Mouse (Mus musculus): ENCODE measurements at regions not wholly inside any gene's neighbourhood (a gene's known extent, or its start where the extent isn't known, plus 50 kb on each side); places are given as distances from the start of the nearest gene placed in this dataset.

GRCm38 (mm10) chr19:14795910-14796309 lies 198.1 kb upstream of the Tle4 start:
- Histone ChIP-seq H3K27ac (ENCODE audit: insufficient read depth, low read depth, low read length) (no peak overlapping the region), H3K4me3 (ENCODE audit: insufficient read depth, low read length) (no peak overlapping the region), H3K4me1 (ENCODE audit: control insufficient read depth, insufficient read depth, low read length) (no peaks in the 10 kb centered on the region)
- TF ChIP-seq CTCF (IDR thresholded peaks at IDR 0.05; ENCODE audit: low read depth, low read length), result no peak
- TF ChIP-seq POLR2A (IDR thresholded peaks at IDR 0.05; ENCODE audit: borderline replicate concordance, low read depth, low read length), result no peak

- no peak overlapping the region for H3K4me3 ChIP-seq (ENCODE audit: insufficient read depth, low read length)
- no peaks in the 10 kb centered on the region for H3K4me1 ChIP-seq (ENCODE audit: control insufficient read depth, insufficient read depth, low read length)
- TF ChIP-seq CTCF (IDR thresholded peaks at IDR 0.05; ENCODE audit: low read depth, low read length), result no peak
- no peak for TF ChIP-seq POLR2A (IDR thresholded peaks at IDR 0.05; ENCODE audit: borderline replicate concordance, low read depth, low read length)
- no peak overlapping the region for H3K27ac ChIP-seq (ENCODE audit: insufficient read depth, low read depth, low read length)
Observed at GRCm38 (mm10) chr19:14789992-14790391, 192.1 kb upstream of the Tle4 start.

DNA sequence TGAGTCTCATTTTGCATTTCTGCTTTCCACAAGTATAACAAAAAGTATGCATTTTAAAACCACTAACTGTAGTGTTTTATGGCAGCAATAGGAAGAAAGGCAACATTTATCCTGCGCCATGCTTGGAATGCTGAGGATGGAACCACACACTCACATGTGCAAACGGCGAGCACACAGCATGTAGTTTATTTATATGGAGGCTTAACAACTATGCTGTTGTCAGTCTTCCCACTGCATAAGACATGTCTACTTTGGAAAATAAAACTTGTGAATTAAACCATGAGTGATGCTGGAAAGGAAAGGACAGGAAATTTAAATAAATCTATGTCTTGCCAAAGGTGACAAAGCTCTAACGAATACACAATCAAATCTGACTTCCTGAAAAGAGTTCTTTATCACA lies 190.8 kb upstream of the Tle4 start:
- TF ChIP-seq POLR2A (IDR thresholded peaks at IDR 0.05; ENCODE audit: borderline replicate concordance, low read depth, low read length) (no peak), CTCF (IDR thresholded peaks at IDR 0.05; ENCODE audit: low read depth, low read length) (no peak)

GRCm38 (mm10) chr19:14786868-14787267 lies 189.0 kb upstream of the Tle4 start:
- H3K4me3 ChIP-seq (ENCODE audit: insufficient read depth, low read length), result no peak overlapping the region
- no peaks in the 10 kb centered on the region for H3K4me1 ChIP-seq (ENCODE audit: control insufficient read depth, insufficient read depth, low read length)
- no peak for TF ChIP-seq POLR2A (IDR thresholded peaks at IDR 0.05; ENCODE audit: borderline replicate concordance, low read depth, low read length)
- TF ChIP-seq CTCF (IDR thresholded peaks at IDR 0.05; ENCODE audit: low read depth, low read length), result no peak
- H3K27ac ChIP-seq (ENCODE audit: insufficient read depth, low read depth, low read length), result no peak overlapping the region

More for the DNA sequence above, 190.8 kb upstream of the Tle4 start:
- Histone ChIP-seq H3K4me1 (ENCODE audit: control insufficient read depth, insufficient read depth, low read length) (no peaks in the 10 kb centered on the region), H3K4me3 (ENCODE audit: insufficient read depth, low read length) (no peak overlapping the region), H3K27ac (ENCODE audit: insufficient read depth, low read depth, low read length) (no peak overlapping the region)

DNA sequence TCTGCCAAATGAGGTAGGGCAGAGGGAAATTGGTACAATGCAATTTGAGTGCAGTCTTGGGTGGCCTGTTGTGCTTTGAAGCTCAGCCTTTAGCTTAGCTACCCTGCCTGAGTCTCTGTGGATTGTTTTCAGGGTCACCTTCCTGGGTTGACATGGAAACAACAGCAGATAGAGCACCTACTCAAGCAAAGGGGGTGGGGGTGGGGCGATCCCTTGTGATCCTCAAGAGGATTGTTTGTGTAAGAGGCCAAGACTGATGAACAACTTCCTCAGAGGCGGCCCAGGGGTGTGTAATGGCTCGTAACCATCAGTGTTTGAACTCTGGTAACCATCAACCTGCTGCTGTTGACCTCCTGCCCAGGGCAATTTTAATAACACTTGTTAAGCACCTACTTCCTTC lies 187.8 kb upstream of the Tle4 start:
- H3K27ac ChIP-seq (ENCODE audit: insufficient read depth, low read depth, low read length), result no peak overlapping the region

DNA sequence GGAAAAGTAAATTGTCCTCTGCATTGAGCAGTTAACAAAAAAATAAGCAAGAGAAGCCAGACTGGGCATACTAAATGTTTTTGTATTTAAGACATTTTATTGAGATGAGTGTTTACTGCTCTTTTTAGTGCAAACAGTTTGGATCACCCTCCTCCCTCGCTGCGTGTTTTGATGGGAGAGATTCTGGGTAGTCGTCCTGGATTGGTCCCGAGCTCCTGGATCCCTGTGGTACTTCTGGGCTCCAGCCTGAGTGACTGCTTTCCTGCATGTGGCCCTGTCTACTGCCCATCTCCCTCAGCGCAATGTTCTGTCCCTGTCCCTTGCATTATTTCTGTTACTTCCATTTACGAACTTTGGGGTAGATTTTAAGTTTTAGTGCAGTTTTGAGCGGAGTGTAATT lies 179.9 kb upstream of the Tle4 start:
- TF ChIP-seq CTCF (IDR thresholded peaks at IDR 0.05; ENCODE audit: low read depth, low read length) (no peak), POLR2A (IDR thresholded peaks at IDR 0.05; ENCODE audit: borderline replicate concordance, low read depth, low read length) (no peak)
- Histone ChIP-seq H3K4me1 (ENCODE audit: control insufficient read depth, insufficient read depth, low read length) (no peaks in the 10 kb centered on the region), H3K4me3 (ENCODE audit: insufficient read depth, low read length) (no peak overlapping the region), H3K27ac (ENCODE audit: insufficient read depth, low read depth, low read length) (no peak overlapping the region)

More for the DNA sequence above, 187.8 kb upstream of the Tle4 start:
- Histone ChIP-seq H3K4me3 (ENCODE audit: insufficient read depth, low read length) (no peak overlapping the region), H3K4me1 (ENCODE audit: control insufficient read depth, insufficient read depth, low read length) (no peaks in the 10 kb centered on the region)
- no peak for TF ChIP-seq CTCF (IDR thresholded peaks at IDR 0.05; ENCODE audit: low read depth, low read length)
- TF ChIP-seq POLR2A (IDR thresholded peaks at IDR 0.05; ENCODE audit: borderline replicate concordance, low read depth, low read length), result no peak

- H3K27ac ChIP-seq (ENCODE audit: insufficient read depth, low read depth, low read length), result no peak overlapping the region
- TF ChIP-seq CTCF (IDR thresholded peaks at IDR 0.05; ENCODE audit: low read depth, low read length) (no peak), POLR2A (IDR thresholded peaks at IDR 0.05; ENCODE audit: borderline replicate concordance, low read depth, low read length) (no peak)
- H3K4me3 ChIP-seq (ENCODE audit: insufficient read depth, low read length), result no peak overlapping the region
- no peaks in the 10 kb centered on the region for H3K4me1 ChIP-seq (ENCODE audit: control insufficient read depth, insufficient read depth, low read length)
Observed at GRCm38 (mm10) chr19:14777198-14777597, 179.3 kb upstream of the Tle4 start.

DNA sequence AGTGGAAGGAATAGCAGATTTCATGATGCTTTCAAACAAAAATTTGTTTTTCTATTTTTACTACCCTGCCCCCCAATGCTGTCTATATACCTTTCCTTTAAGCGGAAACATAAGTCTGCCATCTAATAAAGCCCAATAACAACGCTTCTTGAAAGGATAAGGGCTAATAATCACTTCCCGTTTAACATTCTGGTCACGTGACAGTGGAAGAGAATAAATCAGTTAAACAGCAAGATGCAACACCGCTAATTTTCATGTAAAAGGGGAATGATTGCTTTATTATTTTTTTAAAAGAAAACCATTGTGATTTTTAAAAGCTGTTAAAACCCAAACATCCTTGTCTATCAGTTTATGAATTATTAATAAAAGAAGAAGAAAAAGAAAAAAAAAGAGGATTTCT lies 178.9 kb upstream of the Tle4 start:
- H3K4me3 ChIP-seq (ENCODE audit: insufficient read depth, low read length), result no peak overlapping the region
- no peak overlapping the region for H3K27ac ChIP-seq (ENCODE audit: insufficient read depth, low read depth, low read length)
- no peak for TF ChIP-seq CTCF (IDR thresholded peaks at IDR 0.05; ENCODE audit: low read depth, low read length)
- no peak for TF ChIP-seq POLR2A (IDR thresholded peaks at IDR 0.05; ENCODE audit: borderline replicate concordance, low read depth, low read length)
- no peaks in the 10 kb centered on the region for H3K4me1 ChIP-seq (ENCODE audit: control insufficient read depth, insufficient read depth, low read length)

DNA sequence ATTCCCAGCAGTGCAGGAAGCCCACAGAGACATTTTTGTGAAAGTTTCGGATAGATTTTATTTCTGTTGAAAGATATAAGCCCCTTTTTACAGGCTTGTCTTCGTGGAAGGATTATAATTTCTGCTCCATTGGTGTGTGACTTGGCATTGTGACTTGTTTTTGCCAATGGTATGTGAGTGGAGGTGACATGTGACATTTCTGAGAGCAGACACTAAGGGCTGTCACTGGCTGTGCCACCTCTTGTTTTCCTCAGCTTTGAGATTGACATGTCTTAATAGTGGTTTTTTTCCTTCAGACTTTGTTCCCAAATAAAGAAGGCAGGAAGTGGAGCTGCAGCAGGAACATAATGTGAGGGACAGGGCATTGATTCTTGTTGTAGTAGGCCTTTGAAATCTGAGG lies 174.9 kb upstream of the Tle4 start:
- Histone ChIP-seq H3K4me3 (ENCODE audit: insufficient read depth, low read length) (no peak overlapping the region), H3K27ac (ENCODE audit: insufficient read depth, low read depth, low read length) (no peak overlapping the region), H3K4me1 (ENCODE audit: control insufficient read depth, insufficient read depth, low read length) (no peaks in the 10 kb centered on the region)
- TF ChIP-seq CTCF (IDR thresholded peaks at IDR 0.05; ENCODE audit: low read depth, low read length) (no peak), POLR2A (IDR thresholded peaks at IDR 0.05; ENCODE audit: borderline replicate concordance, low read depth, low read length) (no peak)

- no peak for TF ChIP-seq POLR2A (IDR thresholded peaks at IDR 0.05; ENCODE audit: borderline replicate concordance, low read depth, low read length)
- no peak for TF ChIP-seq CTCF (IDR thresholded peaks at IDR 0.05; ENCODE audit: low read depth, low read length)
- no peak overlapping the region for H3K27ac ChIP-seq (ENCODE audit: insufficient read depth, low read depth, low read length)
- H3K4me3 ChIP-seq (ENCODE audit: insufficient read depth, low read length), result no peak overlapping the region
- no peaks in the 10 kb centered on the region for H3K4me1 ChIP-seq (ENCODE audit: control insufficient read depth, insufficient read depth, low read length)
Observed at GRCm38 (mm10) chr19:14752646-14753045, 154.8 kb upstream of the Tle4 start.

GRCm38 (mm10) chr19:14742361-14742760 lies 144.5 kb upstream of the Tle4 start:
- no peak overlapping the region for H3K4me3 ChIP-seq (ENCODE audit: insufficient read depth, low read length)
- no peaks in the 10 kb centered on the region for H3K4me1 ChIP-seq (ENCODE audit: control insufficient read depth, insufficient read depth, low read length)
- H3K27ac ChIP-seq (ENCODE audit: insufficient read depth, low read depth, low read length), result no peak overlapping the region
- TF ChIP-seq POLR2A (IDR thresholded peaks at IDR 0.05; ENCODE audit: borderline replicate concordance, low read depth, low read length) (no peak), CTCF (IDR thresholded peaks at IDR 0.05; ENCODE audit: low read depth, low read length) (no peak)
